Mouse (Mus musculus) liver, adult 2 months (tissue): ENCODE data around the gene Fhad1. TPM values are rescaled to one million over a fixed set of nuclear protein-coding genes. Genes with fewer than 3 reads are reported as not detected.
A peak's percentile ranks its signal among the peaks of the same experiment; 100 is the strongest.

ENCODE experiments used
- DNase-seq: peaks from one replicate; pipeline ENCODE4 v3.0.0-alpha.2; 2011; ENCODE audit warnings: low read depth, low spot score; ENCODE audit errors: extremely low read depth
- H3K27ac ChIP-seq: fragments of 200-500 bp; replicated peaks from 2 replicates; pipeline ENCODE4 v1.5.1; 2012; ENCODE audit warnings: low read depth, mild to moderate bottlenecking, control low read depth, inconsistent platforms, low read length; ENCODE audit not compliant: insufficient read depth
- H3K27me3 ChIP-seq: fragments of 200-500 bp; 2 replicates; pipeline ENCODE4 v1.6.1; 2012; ENCODE audit warnings: mild to moderate bottlenecking, moderate library complexity, low read length, inconsistent platforms; ENCODE audit not compliant: control insufficient read depth, insufficient read depth
- H3K36me3 ChIP-seq: fragments of 200-500 bp; 2 replicates; pipeline ENCODE4 v1.6.1; 2012; ENCODE audit warnings: low read length, inconsistent platforms; ENCODE audit not compliant: control insufficient read depth, insufficient read depth
- H3K4me1 ChIP-seq: fragments of 200-500 bp; 2 replicates; pipeline ENCODE4 v1.6.1; 2011; ENCODE audit warnings: low read length; ENCODE audit not compliant: control insufficient read depth, insufficient read depth
- H3K4me3 ChIP-seq: fragments of 200-500 bp; 2 replicates; pipeline ENCODE4 v1.5.1; 2011; ENCODE audit warnings: low read depth, mild to moderate bottlenecking, control low read depth, low read length, moderate library complexity; ENCODE audit not compliant: insufficient read depth
- H3K79me2 ChIP-seq: fragments of 200-500 bp; 2 replicates; pipeline ENCODE4 v1.6.1; 2012; ENCODE audit warnings: inconsistent platforms, mild to moderate bottlenecking, low read length, moderate library complexity; ENCODE audit not compliant: control insufficient read depth, insufficient read depth
- H3K9ac ChIP-seq: fragments of 200-500 bp; 2 replicates; pipeline ENCODE4 v1.6.1; 2012; ENCODE audit warnings: low read depth, mild to moderate bottlenecking, control low read depth, inconsistent platforms, low read length
- CTCF ChIP-seq: fragments of 200-500 bp; IDR thresholded peaks from 2 replicates; pipeline ENCODE4 v1.5.1; 2011; ENCODE audit warnings: low read depth, low read length, control low read depth
- POLR2A ChIP-seq: fragments of 200-500 bp; IDR thresholded peaks from 2 replicates; pipeline ENCODE4 v1.6.1; 2011; ENCODE audit warnings: low read length, control low read depth; ENCODE audit not compliant: insufficient read depth; ENCODE audit errors: extremely low read depth
- WGBS: fragments of 180-500 bp; shearing (Covaris S2); methylation state at CpG from one replicate; pipeline ENCODE4 v1.1.7; 2018; 5-methylcytosine and 5-hydroxymethylcytosine counted together
- polyA plus RNA-seq: library from polyadenylated mRNA; depleted of rRNA; stranded (reverse); fragments of >200 nt; gene quantifications from 2 replicates; pipeline ENCODE4 v1.2.3, GENCODE M21; 2012
- total RNA-seq: library from RNA; depleted of rRNA; stranded (reverse); fragments of >200 nt; gene quantifications from 2 replicates; pipeline ENCODE4 v1.2.3, GENCODE M21; 2014

Gene Fhad1
- total and polyA plus RNA-seq, 2 experiments, result 0.06 to 2.4 TPM

GRCm38 (mm10) chr4:141953859-141954258, 61.0 kb downstream of the Fhad1 start:
- Histone ChIP-seq H3K27me3 (no peaks in the 10 kb centered on the region), H3K36me3 (no peaks in the 10 kb centered on the region), H3K9ac (no peak overlapping the region), H3K4me1 (peaks cover 18% of the 10 kb centered on the region), H3K4me3 (no peak overlapping the region), H3K27ac (no peak overlapping the region), H3K79me2 (no peaks in the 10 kb centered on the region)
- 37% methylated on average over 6 of the region's 6 CpGs for WGBS
- DNase-seq, result no peak
- no peak for TF ChIP-seq POLR2A
- TF ChIP-seq CTCF, result no peak

GRCm38 (mm10) chr4:141953291-141953690, 61.6 kb downstream of the Fhad1 start:
- Histone ChIP-seq H3K4me3 (no peak overlapping the region), H3K27ac (no peak overlapping the region), H3K9ac (no peak overlapping the region), H3K79me2 (no peaks in the 10 kb centered on the region), H3K4me1 (peaks cover 17% of the 10 kb centered on the region), H3K36me3 (no peaks in the 10 kb centered on the region), H3K27me3 (no peaks in the 10 kb centered on the region)
- no peak for DNase-seq
- 50% methylated on average over 9 of the region's 9 CpGs for WGBS
- TF ChIP-seq POLR2A, result no peak
- TF ChIP-seq CTCF, result no peak

GRCm38 (mm10) chr4:141952824-141953223, 62.1 kb downstream of the Fhad1 start:
- no peaks in the 10 kb centered on the region for H3K27me3 ChIP-seq
- TF ChIP-seq POLR2A (no peak), CTCF (no peak)
- H3K27ac ChIP-seq, result peak overlapping the region; percentile 33
- no peaks in the 10 kb centered on the region for H3K79me2 ChIP-seq
- peaks cover 17% of the 10 kb centered on the region for H3K4me1 ChIP-seq
- no peak overlapping the region for H3K4me3 ChIP-seq
- no peaks in the 10 kb centered on the region for H3K36me3 ChIP-seq
- DNase-seq, result no peak
- no peak overlapping the region for H3K9ac ChIP-seq
- 73% methylated on average over 5 of the region's 5 CpGs for WGBS

GRCm38 (mm10) chr4:141952114-141952513, 62.8 kb downstream of the Fhad1 start:
- 69% methylated on average over 17 of the region's 17 CpGs for WGBS
- no peaks in the 10 kb centered on the region for H3K36me3 ChIP-seq
- TF ChIP-seq POLR2A (no peak), CTCF (no peak)
- DNase-seq, result peak; percentile 45
- H3K4me1 ChIP-seq, result peaks cover 17% of the 10 kb centered on the region
- no peaks in the 10 kb centered on the region for H3K79me2 ChIP-seq
- no peak overlapping the region for H3K27ac ChIP-seq
- H3K27me3 ChIP-seq, result no peaks in the 10 kb centered on the region
- H3K9ac ChIP-seq, result no peak overlapping the region
- H3K4me3 ChIP-seq, result no peak overlapping the region

GRCm38 (mm10) chr4:141949436-141949835, 65.4 kb downstream of the Fhad1 start:
- Histone ChIP-seq H3K4me1 (peaks cover 9% of the 10 kb centered on the region), H3K9ac (no peak overlapping the region), H3K27ac (no peak overlapping the region), H3K79me2 (no peaks in the 10 kb centered on the region), H3K27me3 (no peaks in the 10 kb centered on the region), H3K36me3 (no peaks in the 10 kb centered on the region), H3K4me3 (no peak overlapping the region)
- 61% methylated on average over 13 of the region's 13 CpGs for WGBS
- no peak for TF ChIP-seq POLR2A
- no peak for TF ChIP-seq CTCF
- DNase-seq, result no peak

- Histone ChIP-seq H3K36me3 (no peaks in the 10 kb centered on the region), H3K27me3 (no peaks in the 10 kb centered on the region), H3K4me1 (peaks cover 3% of the 10 kb centered on the region), H3K9ac (no peak overlapping the region), H3K79me2 (no peaks in the 10 kb centered on the region), H3K4me3 (no peak overlapping the region), H3K27ac (no peak overlapping the region)
- 91% methylated on average over 3 of the region's 3 CpGs for WGBS
- no peak for TF ChIP-seq CTCF
- TF ChIP-seq POLR2A, result no peak
- no peak for DNase-seq
Measured at GRCm38 (mm10) chr4:141948822-141949221, 66.1 kb downstream of the Fhad1 start.
